Mouse (Mus musculus): ENCODE data around the gene Disp1. TPM values are rescaled to one million over a fixed set of nuclear protein-coding genes. Genes with fewer than 3 reads are reported as not detected.

The Disp1 gene
- polyA plus RNA-seq, 1 experiment: 5.2 TPM

DNA sequence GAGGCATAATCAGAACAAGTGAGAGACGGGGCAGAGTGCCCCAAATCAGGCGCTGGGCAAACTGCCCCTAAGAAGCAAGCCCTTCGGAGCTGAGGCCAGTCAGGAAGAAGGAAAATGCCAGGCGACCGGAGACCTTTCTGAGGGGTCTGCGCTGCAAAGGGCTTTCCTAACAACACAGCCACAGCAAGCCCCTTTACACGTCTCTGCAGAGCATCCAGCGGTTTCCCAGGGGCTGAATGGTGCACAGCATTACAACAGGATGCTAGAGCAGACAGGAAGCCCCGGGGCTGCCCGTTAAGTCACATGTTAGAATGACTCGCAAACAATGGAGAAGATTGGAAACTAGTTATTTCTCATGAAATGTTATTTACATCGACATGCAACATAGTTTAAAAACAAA, 53.5 kb downstream of the Disp1 start:
- TF ChIP-seq POLR2A (IDR thresholded peaks at IDR 0.05; ENCODE audit: borderline replicate concordance, insufficient read depth, low read length) (no peak), CTCF (IDR thresholded peaks at IDR 0.05; ENCODE audit: borderline replicate concordance, insufficient read depth, low read depth, low read length) (no peak)
- no peaks in the 10 kb centered on the region for H3K4me1 ChIP-seq (ENCODE audit: control insufficient read depth, insufficient read depth, low read length)
- no peak for DNase-seq
- no peaks in the 10 kb centered on the region for H3K27me3 ChIP-seq (ENCODE audit: control insufficient read depth, insufficient read depth, low read length)
- 51% methylated on average over 12 of the region's 12 CpGs for WGBS
- no peak overlapping the region for H3K27ac ChIP-seq (ENCODE audit: insufficient read depth, low read length)
- no peak overlapping the region for H3K4me3 ChIP-seq (replicated peaks; ENCODE audit: insufficient read depth, low read depth, low read length)

DNA sequence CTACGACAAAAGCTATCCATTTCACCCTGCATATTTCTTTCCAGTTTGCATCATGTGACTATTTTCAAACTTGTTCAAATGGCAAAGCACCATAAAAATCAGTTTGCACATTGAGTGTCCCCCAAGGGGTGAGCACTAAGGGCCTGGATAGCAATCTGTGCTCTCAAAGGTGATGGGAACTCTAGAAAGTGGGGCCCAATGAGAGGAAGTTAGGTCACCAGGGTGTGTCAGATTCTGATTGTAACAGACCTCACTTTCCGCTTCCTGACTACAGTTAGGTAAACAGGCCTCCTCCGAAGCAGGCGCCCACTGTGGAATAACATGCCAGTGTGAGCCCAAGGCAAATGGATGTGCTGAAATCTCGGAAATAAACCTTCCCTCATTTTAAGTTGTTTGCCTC, 54.6 kb downstream of the Disp1 start:
- Histone ChIP-seq H3K4me3 (replicated peaks; ENCODE audit: insufficient read depth, low read depth, low read length) (no peak overlapping the region), H3K4me1 (ENCODE audit: control insufficient read depth, insufficient read depth, low read length) (no peaks in the 10 kb centered on the region), H3K27ac (ENCODE audit: insufficient read depth, low read length) (no peak overlapping the region), H3K27me3 (ENCODE audit: control insufficient read depth, insufficient read depth, low read length) (no peaks in the 10 kb centered on the region)
- TF ChIP-seq CTCF (IDR thresholded peaks at IDR 0.05; ENCODE audit: borderline replicate concordance, insufficient read depth, low read depth, low read length) (no peak), POLR2A (IDR thresholded peaks at IDR 0.05; ENCODE audit: borderline replicate concordance, insufficient read depth, low read length) (no peak)
- over 99% methylated on average over 5 of the region's 5 CpGs for WGBS
- no peak for DNase-seq

DNA sequence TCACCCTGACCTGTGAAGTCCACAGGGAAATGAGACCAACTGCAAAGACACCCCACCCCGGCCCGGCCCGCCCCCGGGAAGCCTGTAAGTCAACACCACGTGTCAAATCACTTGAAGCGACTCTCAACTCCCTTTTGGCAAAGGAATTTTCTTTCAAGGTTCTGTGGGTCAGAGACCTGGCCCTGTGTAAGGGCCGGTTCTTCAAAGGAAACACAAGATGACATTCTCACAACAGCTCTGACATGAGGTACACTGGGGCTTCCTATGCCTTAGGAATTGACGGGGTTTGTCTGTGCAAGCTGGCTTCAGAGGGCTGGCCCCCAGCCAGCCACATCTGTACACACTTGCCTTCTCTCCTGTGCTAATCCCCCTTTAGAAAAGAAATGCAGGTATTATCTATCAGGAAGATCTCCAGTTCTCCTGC, 56.7 kb downstream of the Disp1 start:
- WGBS: 83% methylated on average over 8 of the region's 8 CpGs
- H3K27ac ChIP-seq (ENCODE audit: insufficient read depth, low read length): no peak overlapping the region
- no peak for DNase-seq
- no peaks in the 10 kb centered on the region for H3K27me3 ChIP-seq (ENCODE audit: control insufficient read depth, insufficient read depth, low read length)
- TF ChIP-seq CTCF (IDR thresholded peaks at IDR 0.05; ENCODE audit: borderline replicate concordance, insufficient read depth, low read depth, low read length): no peak
- no peak for TF ChIP-seq POLR2A (IDR thresholded peaks at IDR 0.05; ENCODE audit: borderline replicate concordance, insufficient read depth, low read length)
- no peaks in the 10 kb centered on the region for H3K4me1 ChIP-seq (ENCODE audit: control insufficient read depth, insufficient read depth, low read length)
- no peak overlapping the region for H3K4me3 ChIP-seq (replicated peaks; ENCODE audit: insufficient read depth, low read depth, low read length)

GRCm38 (mm10) chr1:183164190-183164580, 57.1 kb downstream of the Disp1 start:
- Histone ChIP-seq H3K4me3 (replicated peaks; ENCODE audit: insufficient read depth, low read depth, low read length) (no peak overlapping the region), H3K27ac (ENCODE audit: insufficient read depth, low read length) (no peak overlapping the region), H3K27me3 (ENCODE audit: control insufficient read depth, insufficient read depth, low read length) (no peaks in the 10 kb centered on the region), H3K4me1 (ENCODE audit: control insufficient read depth, insufficient read depth, low read length) (no peaks in the 10 kb centered on the region)
- 93% methylated on average over 6 of the region's 6 CpGs for WGBS
- DNase-seq: no peak
- no peak for TF ChIP-seq CTCF (IDR thresholded peaks at IDR 0.05; ENCODE audit: borderline replicate concordance, insufficient read depth, low read depth, low read length)

- no peaks in the 10 kb centered on the region for H3K4me1 ChIP-seq (ENCODE audit: control insufficient read depth, insufficient read depth, low read length)
- H3K27me3 ChIP-seq (ENCODE audit: control insufficient read depth, insufficient read depth, low read length): no peaks in the 10 kb centered on the region
- no peak for TF ChIP-seq POLR2A (IDR thresholded peaks at IDR 0.05; ENCODE audit: borderline replicate concordance, insufficient read depth, low read length)
- TF ChIP-seq CTCF (IDR thresholded peaks at IDR 0.05; ENCODE audit: borderline replicate concordance, insufficient read depth, low read depth, low read length): no peak
- WGBS: 72% methylated on average over 5 of the region's 5 CpGs
- H3K4me3 ChIP-seq (replicated peaks; ENCODE audit: insufficient read depth, low read depth, low read length): no peak overlapping the region
- no peak overlapping the region for H3K27ac ChIP-seq (ENCODE audit: insufficient read depth, low read length)
- DNase-seq: no peak
Measured at GRCm38 (mm10) chr1:183163512-183164189, 57.7 kb downstream of the Disp1 start.

- Histone ChIP-seq H3K27ac (ENCODE audit: insufficient read depth, low read length) (no peak overlapping the region), H3K4me1 (ENCODE audit: control insufficient read depth, insufficient read depth, low read length) (no peaks in the 10 kb centered on the region), H3K27me3 (ENCODE audit: control insufficient read depth, insufficient read depth, low read length) (no peaks in the 10 kb centered on the region), H3K4me3 (replicated peaks; ENCODE audit: insufficient read depth, low read depth, low read length) (no peak overlapping the region)
- no peak for TF ChIP-seq POLR2A (IDR thresholded peaks at IDR 0.05; ENCODE audit: borderline replicate concordance, insufficient read depth, low read length)
- no peak for TF ChIP-seq CTCF (IDR thresholded peaks at IDR 0.05; ENCODE audit: borderline replicate concordance, insufficient read depth, low read depth, low read length)
- DNase-seq: no peak
- 79% methylated on average over 11 of the region's 11 CpGs for WGBS
Measured at GRCm38 (mm10) chr1:183161057-183161456, 60.3 kb downstream of the Disp1 start.

DNA sequence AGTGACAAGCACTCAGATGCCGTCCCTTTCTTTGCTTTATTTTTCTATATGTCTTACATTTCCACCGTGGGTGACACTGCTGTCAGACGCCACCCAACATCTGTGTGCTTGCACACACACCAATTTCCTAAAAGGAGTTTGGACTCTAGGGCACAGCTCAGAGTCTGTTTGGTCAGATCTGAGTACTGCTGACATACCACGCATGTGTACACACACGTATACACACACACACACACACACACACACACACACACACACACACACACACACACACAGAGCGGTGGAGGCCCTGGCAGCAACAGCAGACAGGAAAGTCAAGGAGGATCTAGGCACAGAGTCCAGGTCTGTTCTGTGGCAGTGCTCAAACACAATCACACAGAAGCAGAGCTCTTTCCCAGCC, 61.1 kb downstream of the Disp1 start:
- Histone ChIP-seq H3K27me3 (ENCODE audit: control insufficient read depth, insufficient read depth, low read length) (no peaks in the 10 kb centered on the region), H3K4me1 (ENCODE audit: control insufficient read depth, insufficient read depth, low read length) (no peaks in the 10 kb centered on the region), H3K27ac (ENCODE audit: insufficient read depth, low read length) (no peak overlapping the region), H3K4me3 (replicated peaks; ENCODE audit: insufficient read depth, low read depth, low read length) (no peak overlapping the region)
- TF ChIP-seq CTCF (IDR thresholded peaks at IDR 0.05; ENCODE audit: borderline replicate concordance, insufficient read depth, low read depth, low read length): no peak
- TF ChIP-seq POLR2A (IDR thresholded peaks at IDR 0.05; ENCODE audit: borderline replicate concordance, insufficient read depth, low read length): no peak
- WGBS: 82% methylated on average over 6 of the region's 6 CpGs
- no peak for DNase-seq

DNA sequence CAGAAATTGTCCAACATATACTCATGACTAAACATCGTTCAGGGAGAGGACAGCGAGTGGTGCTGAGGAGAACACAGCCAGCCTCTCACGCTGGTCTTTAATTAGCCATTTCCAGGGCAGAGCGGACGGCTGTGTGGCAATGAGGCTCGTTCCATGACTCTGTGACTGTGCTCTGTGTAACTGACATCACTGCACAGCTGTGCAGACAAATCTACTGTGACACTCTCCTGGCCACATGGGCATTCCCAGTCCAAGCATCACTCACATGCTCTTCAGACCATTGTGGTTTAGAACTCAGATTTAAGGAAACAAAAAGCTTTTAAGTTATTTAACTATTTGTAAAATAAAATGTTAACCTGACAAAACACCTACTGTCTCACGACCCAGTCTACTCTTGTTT, 62.1 kb downstream of the Disp1 start:
- H3K4me1 ChIP-seq (ENCODE audit: control insufficient read depth, insufficient read depth, low read length): no peaks in the 10 kb centered on the region
- DNase-seq: no peak
- H3K27me3 ChIP-seq (ENCODE audit: control insufficient read depth, insufficient read depth, low read length): no peaks in the 10 kb centered on the region
- H3K4me3 ChIP-seq (replicated peaks; ENCODE audit: insufficient read depth, low read depth, low read length): no peak overlapping the region
- WGBS: 60% methylated on average over 7 of the region's 7 CpGs
- TF ChIP-seq POLR2A (IDR thresholded peaks at IDR 0.05; ENCODE audit: borderline replicate concordance, insufficient read depth, low read length) (no peak), CTCF (IDR thresholded peaks at IDR 0.05; ENCODE audit: borderline replicate concordance, insufficient read depth, low read depth, low read length) (no peak)
- H3K27ac ChIP-seq (ENCODE audit: insufficient read depth, low read length): no peak overlapping the region
